In the genomic region with DNA sequence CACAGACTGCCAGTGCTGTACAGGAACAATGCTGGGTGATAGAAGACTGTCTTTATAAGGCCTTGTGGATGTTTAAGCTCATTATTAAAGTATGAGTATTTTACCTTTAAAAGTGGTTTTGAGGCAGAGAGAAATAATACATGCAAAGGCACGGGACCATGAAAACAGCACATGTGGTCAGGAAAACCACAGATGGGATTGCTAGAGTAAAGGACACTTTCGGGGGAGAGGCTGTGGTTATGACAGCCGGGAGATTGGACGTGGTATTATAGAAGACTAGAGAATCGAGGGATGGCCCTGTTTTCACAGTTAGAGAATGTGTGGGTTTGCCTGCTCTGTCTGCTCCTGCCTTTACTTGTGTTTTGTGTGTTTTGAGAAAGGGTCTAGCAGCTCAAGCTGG, we compare ENCODE assay signal across 24 mouse cellular contexts. TPM values are rescaled to one million over a fixed set of nuclear protein-coding genes. Genes with fewer than 3 reads are reported as not detected.
DNase-seq lines count a peak whose midpoint lies in the region; ATAC-seq and TF ChIP-seq lines count a peak whose summit lies in the region.
"Had no signal": no experiment of that assay in that cellular context is flagged by ENCODE, and none has a peak within 500 bp of the region (broad histone marks: within the 10 kb centered on the region; RNA-seq: fewer than 3 reads in every experiment).

No protein-coding gene starts in this region.

- H3K79me2 ChIP-seq in myocyte (ENCODE audit: control insufficient read depth, insufficient read depth), result peaks cover 100% of the 10 kb centered on the region

- H3K4me2 ChIP-seq in liver, embryonic 13.5 days, result no peak overlapping the region
- no peak overlapping the region for H3K4me2 ChIP-seq in liver, embryonic 12.5 days
- peak overlapping the region; percentile 47 for H3K4me2 ChIP-seq in myocyte (ENCODE audit: low read depth)
- no peak overlapping the region for H3K4me2 ChIP-seq in lung, postnatal 0 days (replicated peaks; ENCODE audit: low read depth, low read length)
- H3K4me2 ChIP-seq: forebrain, embryonic 12.5 days; heart, embryonic 11.5 days; heart, embryonic 15.5 days; hindbrain, embryonic 14.5 days had no signal

- H3K36me3 ChIP-seq in liver, embryonic 13.5 days, result peaks cover 35% of the 10 kb centered on the region
- H3K36me3 ChIP-seq in liver, embryonic 12.5 days, result peaks cover 58% of the 10 kb centered on the region
- H3K36me3 ChIP-seq in myocyte (ENCODE audit: control insufficient read depth, insufficient read depth), result no peaks in the 10 kb centered on the region
- no peaks in the 10 kb centered on the region for H3K36me3 ChIP-seq in lung, postnatal 0 days (ENCODE audit: insufficient read depth, low read length)
- H3K36me3 ChIP-seq: heart, embryonic 15.5 days had no signal

- H3K9me3 ChIP-seq in liver, embryonic 13.5 days (replicated peaks), result no peaks in the 10 kb centered on the region
- H3K9me3 ChIP-seq in liver, embryonic 12.5 days (replicated peaks), result no peaks in the 10 kb centered on the region
- no peaks in the 10 kb centered on the region for H3K9me3 ChIP-seq in lung, postnatal 0 days (ENCODE audit: low read length)
- H3K9me3 ChIP-seq: forebrain, embryonic 12.5 days; heart, embryonic 15.5 days; hindbrain, embryonic 10.5 days had no signal

- no peak overlapping the region for H3K4me3 ChIP-seq in liver, embryonic 13.5 days (replicated peaks)
- no peak overlapping the region for H3K4me3 ChIP-seq in liver, embryonic 12.5 days
- no peak overlapping the region for H3K4me3 ChIP-seq in myocyte
- no peak overlapping the region for H3K4me3 ChIP-seq in lung, postnatal 0 days (ENCODE audit: low read depth, low read length)
- H3K4me3 ChIP-seq: forebrain, embryonic 12.5 days; heart, embryonic 15.5 days; hindbrain, embryonic 10.5 days had no signal

- ATAC-seq in liver, embryonic 13.5 days (ENCODE audit: low read depth), result no peak
- ATAC-seq in liver, embryonic 12.5 days, result no peak
- peak; percentile 83 for ATAC-seq in common myeloid progenitor, adult 5-6 weeks (replicated peaks; ENCODE audit: low read depth, poor library complexity, severe bottlenecking)
- 0 out of 2 replicates have a peak, but pooled peaks have one; percentile 24 for ATAC-seq in megakaryocyte, adult 5-6 weeks (ENCODE audit: poor library complexity, severe bottlenecking)
- ATAC-seq in lung, postnatal 0 days, result no peak
- ATAC-seq: CD4-positive, CD25-positive, alpha-beta regulatory T cell, adult 4 months; forebrain, embryonic 16.5 days; intestine, embryonic 16.5 days; Patski had no signal

- 24% methylated on average over 5 of the region's 5 CpGs for WGBS in liver, embryonic 13.5 days (ENCODE audit: insufficient replicate concordance)
- WGBS in liver, embryonic 12.5 days (ENCODE audit: insufficient replicate concordance), result 28% methylated on average over 5 of the region's 5 CpGs
- 89% methylated on average over 5 of the region's 5 CpGs for WGBS in lung, postnatal 0 days

- no peak for DNase-seq in liver, embryonic 13.5 days
- no peak for DNase-seq in gastrocnemius, postnatal 10 days
- DNase-seq in lung, postnatal 0 days (ENCODE audit: low spot score), result no peak
- no peak for DNase-seq in kidney, adult 18-20 months
- DNase-seq: adrenal gland, postnatal 25 days; cerebellum, adult 18-20 months; cerebellum, adult 9-11 months; cerebellum, postnatal 36 days; gastrocnemius, postnatal 14 days; heart, adult 18-20 months; heart, postnatal 14 days had no signal

- peaks cover 81% of the 10 kb centered on the region for H3K4me1 ChIP-seq in liver, embryonic 13.5 days (replicated peaks)
- H3K4me1 ChIP-seq in liver, embryonic 12.5 days, result peaks cover 79% of the 10 kb centered on the region
- H3K4me1 ChIP-seq in lung, postnatal 0 days (ENCODE audit: insufficient read depth, low read depth, low read length), result peaks cover 8% of the 10 kb centered on the region; the same call in 1 of the 2 replicates

- H3K9ac ChIP-seq in liver, embryonic 13.5 days, result no peak overlapping the region
- H3K9ac ChIP-seq in liver, embryonic 12.5 days, result no peak overlapping the region
- H3K9ac ChIP-seq in lung, postnatal 0 days (replicated peaks; ENCODE audit: low read depth), result no peak overlapping the region
- H3K9ac ChIP-seq: forebrain, embryonic 12.5 days; heart, embryonic 15.5 days; hindbrain, embryonic 14.5 days had no signal

- no peak for TF ChIP-seq POLR2A in myocyte (IDR thresholded peaks at IDR 0.05; ENCODE audit: insufficient read length, low read depth)

- no peak overlapping the region for H3ac ChIP-seq in myocyte (ENCODE audit: control insufficient read depth, insufficient read length)

- TF ChIP-seq EP300 in lung, postnatal 0 days (IDR thresholded peaks at IDR 0.05), result no peak

- H3K27me3 ChIP-seq in liver, embryonic 13.5 days, result no peaks in the 10 kb centered on the region
- no peaks in the 10 kb centered on the region for H3K27me3 ChIP-seq in liver, embryonic 12.5 days (replicated peaks)
- H3K27me3 ChIP-seq in myocyte (ENCODE audit: control insufficient read depth, insufficient read depth, insufficient read length), result no peaks in the 10 kb centered on the region
- no peaks in the 10 kb centered on the region for H3K27me3 ChIP-seq in lung, postnatal 0 days (replicated peaks; ENCODE audit: insufficient read depth, low read length)
- H3K27me3 ChIP-seq: forebrain, embryonic 12.5 days; heart, embryonic 15.5 days; Patski had no signal

- no peak for TF ChIP-seq CTCF in lung, postnatal 0 days (IDR thresholded peaks at IDR 0.05)

- H3K27ac ChIP-seq in liver, embryonic 13.5 days, result 0 out of 2 replicates have a peak overlapping the region, but pooled peaks have one; percentile 23
- H3K27ac ChIP-seq in liver, embryonic 12.5 days, result no peak overlapping the region
- H3K27ac ChIP-seq in lung, postnatal 0 days (ENCODE audit: low read length), result no peak overlapping the region
- H3K27ac ChIP-seq: forebrain, embryonic 12.5 days; heart, embryonic 15.5 days; hindbrain, embryonic 10.5 days; hindbrain, embryonic 14.5 days had no signal

TF ChIP-seq in myocyte, 11 proteins besides CTCF, POLR2A, EP300 and RAD21:
- TF ChIP-seq MYOD1 (IDR thresholded peaks at IDR 0.05; ENCODE audit: control insufficient read depth in 1 of 3, insufficient read length in 2 of 3, low read depth in 2 of 3) (peak in 1 of 3 experiments; percentile 3), USF1 (IDR thresholded peaks at IDR 0.05; ENCODE audit: low read depth) (no peak), SRF (IDR thresholded peaks at IDR 0.05; ENCODE audit: control insufficient read depth, insufficient read length, low read depth) (no peak)

RNA-seq across cellular contexts. Expression of a gene that starts 5.7 kb away (rescaled TPM):
- polyA plus RNA-seq in liver, embryonic 13.5 days (2015; fragmentation: Nextera tagmentation; extraction: Ambion mirVana), result 93.7 and 102 TPM in 2 replicates
- 117 and 123 TPM in 2 replicates for polyA plus RNA-seq in liver, embryonic 12.5 days (2016; fragmentation: Nextera tagmentation; extraction: Ambion mirVana)
- total RNA-seq in common myeloid progenitor, adult 5-6 weeks (2017), result 139 and 173 TPM in 2 replicates
- total RNA-seq in megakaryocyte, adult 5-6 weeks (2015), result 109 and 111 TPM in 2 replicates
- 114 and 121 TPM in 2 replicates for total RNA-seq in megakaryocyte, adult 5-6 weeks (2017)
- polyA plus RNA-seq in myocyte (2012; fragmentation: generic; extraction: Trizol), result 66.7 TPM
- 100 to 1,000 TPM; 107 to 114 TPM for total RNA-seq in gastrocnemius, postnatal 10 days (2021)
- 110 and 117 TPM in 2 replicates for polyA plus RNA-seq in lung, postnatal 0 days (2015; fragmentation: Nextera tagmentation; extraction: Ambion mirVana)

Comparison
In these comparisons a context has a peak if more than half of its experiments do, and no peak if none do; other contexts are left out.
1. ATAC-seq: peak in common myeloid progenitor, adult 5-6 weeks (single experiment) and megakaryocyte, adult 5-6 weeks (single experiment); none in liver, embryonic 13.5 days (single experiment), liver, embryonic 12.5 days (single experiment) and lung, postnatal 0 days (single experiment).